Mouse (Mus musculus) neutrophil, adult 5-6 weeks (primary cell): ENCODE data around the gene Casp1. TPM values are rescaled to one million over a fixed set of nuclear protein-coding genes. Genes with fewer than 3 reads are reported as not detected.

Experiments used
- ATAC-seq: fragments of 151-379, 151-347 bp; 2 replicates; pipeline ENCODE4 v1.8.0; 2017; ENCODE audit warnings: mild to moderate bottlenecking, moderate TSS enrichment; ENCODE audit not compliant: insufficient number of reproducible peaks, poor library complexity, low FRiP score, severe bottlenecking; ENCODE audit errors: extremely low read depth
- total RNA-seq: library from RNA; stranded (forward); fragments of 200-1000 nt; gene quantifications from 2 replicates; pipeline ENCODE4 v1.2.3, GENCODE M21; 2017

Casp1 gene
- total RNA-seq, result 89.2 and 89.7 TPM in 2 replicates

DNA sequence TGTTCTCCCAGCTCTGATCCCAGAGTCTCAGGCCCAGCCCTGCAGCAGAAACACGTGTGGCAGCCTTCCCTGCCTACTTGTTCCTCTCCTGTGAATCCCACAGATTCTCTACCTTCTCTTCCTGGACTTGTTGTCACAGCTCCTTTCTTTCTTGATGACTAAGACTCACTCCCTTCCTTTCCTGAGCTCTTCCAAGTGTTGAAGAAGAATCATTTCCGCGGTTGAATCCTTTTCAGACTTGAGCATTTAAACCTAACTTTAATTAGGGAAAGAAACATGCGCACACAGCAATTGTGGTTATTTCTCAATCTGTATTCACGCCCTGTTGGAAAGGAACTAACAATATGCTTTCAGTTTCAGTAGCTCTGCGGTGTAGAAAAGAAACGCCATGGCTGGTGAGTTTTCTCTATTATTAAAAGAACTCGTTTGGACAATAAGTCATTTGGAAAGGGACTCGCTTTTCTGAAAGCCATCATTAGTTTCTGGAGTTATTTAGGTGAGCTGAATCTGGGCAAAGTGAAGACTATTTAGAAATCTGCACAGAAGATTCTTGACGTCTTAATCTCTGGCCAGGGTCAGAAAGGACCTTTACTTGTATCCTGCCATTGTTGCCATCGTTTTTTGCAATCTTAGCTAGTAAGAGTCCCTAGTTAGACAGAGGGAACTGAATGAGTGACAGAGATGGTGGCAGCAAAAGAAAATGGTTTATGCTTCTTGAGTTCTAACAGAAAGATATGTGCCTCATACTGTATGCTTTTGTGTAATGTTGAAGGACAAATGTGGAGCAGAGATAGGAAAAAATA is at the start of gene Casp1:
TSS of gene Casp1 (plus strand) at position 189 of the 803 bp plus-strand sequence.
- peak; percentile 87 for ATAC-seq

- no peak for ATAC-seq
Observed at GRCm38 (mm10) chr9:5263951-5264475, 34.3 kb upstream of the Casp1 start.

DNA sequence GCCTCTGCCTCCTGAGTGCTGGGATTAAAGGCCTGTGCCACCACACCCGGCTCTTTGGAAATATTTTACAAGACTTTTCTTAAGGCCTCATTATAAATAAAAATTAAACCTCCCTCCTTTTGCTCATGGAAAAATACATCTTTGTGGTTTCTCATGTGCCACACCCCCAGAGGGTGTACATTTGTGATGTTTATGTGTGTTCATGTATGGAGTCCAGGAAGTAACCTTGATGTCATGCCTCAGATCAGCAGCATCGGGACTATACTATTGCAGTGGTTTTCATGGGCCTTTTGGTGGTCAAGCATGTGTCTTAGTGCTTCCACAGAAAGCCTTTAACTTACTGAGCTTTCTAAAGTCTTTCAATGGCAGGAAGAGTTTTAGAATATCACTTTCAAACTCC is 28.0 kb upstream of the Casp1 start:
- ATAC-seq, result no peak

DNA sequence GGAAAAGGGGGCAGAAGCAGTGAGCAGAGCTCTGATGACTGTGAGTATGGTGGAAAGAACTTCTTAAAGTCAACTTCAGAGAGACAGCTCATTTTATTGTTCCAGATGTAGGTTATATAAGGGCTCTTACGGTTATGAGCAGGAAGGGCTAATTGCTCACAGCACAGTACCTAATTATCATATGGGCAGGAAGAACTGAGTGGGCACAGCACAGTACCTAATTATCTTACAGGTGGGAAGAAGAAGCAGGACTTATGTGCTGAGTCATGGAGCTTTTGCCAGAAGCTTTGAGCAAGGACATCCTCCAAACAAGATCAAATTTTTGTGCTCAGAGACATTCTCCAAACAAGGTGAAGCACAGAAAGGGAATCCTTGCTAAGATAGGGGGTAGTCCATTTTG is 27.4 kb upstream of the Casp1 start:
- no peak for ATAC-seq

DNA sequence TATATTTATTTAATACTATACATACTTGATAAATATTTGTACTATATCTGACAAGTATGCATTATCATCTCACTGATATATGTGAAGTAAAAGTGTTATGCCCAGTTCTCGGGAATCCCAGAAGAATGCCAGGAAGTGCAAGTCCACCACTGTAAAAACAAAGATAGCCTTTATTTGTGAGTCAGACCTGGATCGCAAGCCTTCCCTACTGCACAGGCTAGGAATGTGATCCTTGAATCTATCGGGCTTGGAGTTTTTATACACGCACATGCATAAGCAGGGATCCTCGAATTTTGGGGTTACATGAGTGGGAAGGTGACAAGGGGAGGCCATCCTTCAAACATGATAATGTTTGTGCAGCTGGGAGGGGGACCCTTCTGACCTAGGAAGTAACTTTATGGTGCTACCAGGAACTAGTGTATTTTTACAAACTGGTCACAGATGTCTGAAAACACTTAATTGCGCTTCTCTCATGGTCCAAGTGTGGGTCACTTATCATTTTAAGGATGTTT is 26.9 kb upstream of the Casp1 start:
- no peak for ATAC-seq

DNA sequence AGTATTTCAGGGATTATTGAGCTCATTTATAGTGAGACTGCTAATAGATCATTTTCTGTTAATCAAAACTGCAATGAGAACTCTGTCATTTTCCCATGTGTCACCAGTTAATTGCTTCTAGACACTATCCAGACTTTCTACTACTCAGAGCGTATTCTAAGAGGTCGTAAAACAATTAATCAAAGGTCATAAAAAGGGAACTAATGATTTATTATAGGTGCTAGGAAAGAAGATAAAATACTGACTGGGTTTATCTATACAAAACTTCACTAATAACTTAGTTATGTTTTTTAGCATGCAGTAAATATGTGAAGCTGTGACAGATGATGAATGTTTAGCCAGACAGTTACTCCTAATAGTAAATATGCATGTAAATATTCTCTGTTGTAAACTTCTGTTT is 12.2 kb upstream of the Casp1 start:
- no peak for ATAC-seq

DNA sequence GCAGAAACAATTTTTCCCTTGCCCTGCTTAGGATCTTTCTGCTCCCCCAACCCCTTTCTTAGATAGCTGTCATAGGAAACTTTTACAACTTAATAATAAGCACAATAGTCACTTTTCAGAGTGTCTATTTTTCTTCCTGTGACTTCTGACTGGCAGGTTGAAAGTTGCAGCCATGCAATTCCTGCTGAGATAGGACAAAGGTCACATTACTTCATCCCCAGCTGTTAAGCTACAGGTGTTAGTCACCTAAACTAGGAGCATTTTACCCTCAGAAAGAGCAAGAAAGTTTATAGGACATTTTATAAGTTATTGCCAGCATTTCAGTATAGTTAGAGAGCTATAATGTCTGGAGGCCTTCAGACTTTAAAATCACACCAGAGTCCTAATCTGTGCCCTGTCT is 11.7 kb upstream of the Casp1 start:
- ATAC-seq, result no peak

DNA sequence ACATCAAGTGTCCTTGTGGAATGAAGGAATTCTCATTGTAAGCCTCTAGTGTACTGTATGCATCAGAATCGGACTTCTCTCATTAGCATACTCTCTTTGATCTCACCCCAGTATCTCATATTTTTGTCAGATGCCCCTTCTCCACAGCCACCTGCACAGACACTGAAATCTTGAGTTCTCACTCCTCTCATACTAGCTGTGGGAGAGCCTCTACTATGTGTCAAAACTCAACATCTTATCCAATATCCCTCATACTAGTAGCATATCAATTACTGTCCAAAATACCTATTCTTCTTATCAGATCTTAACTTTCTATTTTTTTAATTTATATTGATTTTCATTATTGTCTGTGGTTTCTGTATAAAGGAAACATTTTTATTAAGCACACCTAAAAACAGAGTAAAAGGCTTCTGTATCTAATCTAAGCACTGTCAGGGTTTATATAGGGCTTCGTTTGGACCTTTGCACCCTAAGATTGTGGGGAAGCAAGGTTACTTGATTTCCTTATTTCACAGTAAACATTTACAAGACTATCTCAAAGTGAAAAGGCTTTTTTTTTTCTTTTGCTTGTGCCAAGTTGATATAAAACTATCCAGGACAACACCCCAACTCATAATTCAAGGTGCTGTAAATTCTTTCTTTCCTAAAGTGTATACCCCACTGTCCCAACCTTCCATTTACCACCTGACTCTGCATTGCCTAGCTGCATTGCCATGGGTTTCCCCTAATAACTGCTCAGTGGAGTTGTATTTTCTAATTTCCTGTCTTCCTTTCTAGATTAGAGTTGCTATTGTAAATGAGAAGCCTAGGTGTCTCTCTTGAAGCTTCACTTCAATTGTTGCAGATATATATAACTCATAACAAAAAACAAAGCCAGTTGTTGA is 1.7 kb upstream of the Casp1 start:
- no peak for ATAC-seq

DNA sequence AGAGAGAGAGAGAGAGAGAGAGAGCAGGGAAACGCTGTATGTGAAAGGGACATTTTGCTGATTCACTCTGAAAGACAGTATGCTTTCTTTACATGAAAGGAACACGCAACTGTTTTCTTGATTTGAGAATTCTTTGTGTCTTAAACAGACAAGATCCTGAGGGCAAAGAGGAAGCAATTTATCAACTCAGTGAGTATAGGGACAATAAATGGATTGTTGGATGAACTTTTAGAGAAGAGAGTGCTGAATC is 740 bp downstream of the Casp1 start:
- ATAC-seq, result peak; percentile 5; the same call in 1 of the 2 replicates

- ATAC-seq, result peak; percentile 84
Observed at GRCm38 (mm10) chr9:5308561-5308960, 10.2 kb downstream of the Casp1 start, which contains the start of gene Casp4. TSS of gene Casp4 (plus strand) at chr9:5308828.

DNA sequence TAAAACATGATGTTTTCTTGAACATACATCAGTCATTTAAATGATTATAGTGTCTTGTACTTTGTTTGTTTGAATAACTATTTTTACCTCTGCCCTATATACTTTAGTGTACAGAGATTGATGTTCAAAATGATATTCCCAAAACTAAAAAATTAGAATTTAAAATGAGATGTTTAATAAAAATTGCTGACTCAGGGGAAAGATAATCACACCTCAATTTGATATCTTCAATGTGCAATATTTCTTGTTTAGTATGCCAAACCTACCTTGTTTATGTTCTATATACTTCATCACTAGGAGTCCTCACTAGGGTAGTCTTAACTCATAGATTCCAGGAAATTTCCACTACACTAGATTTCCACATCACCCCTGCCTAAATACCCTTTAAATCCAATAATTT is 11.8 kb downstream of the Casp1 start:
- no peak for ATAC-seq

- ATAC-seq, result peak; percentile 53
Observed at GRCm38 (mm10) chr9:5311435-5311834, 13.1 kb downstream of the Casp1 start.

DNA sequence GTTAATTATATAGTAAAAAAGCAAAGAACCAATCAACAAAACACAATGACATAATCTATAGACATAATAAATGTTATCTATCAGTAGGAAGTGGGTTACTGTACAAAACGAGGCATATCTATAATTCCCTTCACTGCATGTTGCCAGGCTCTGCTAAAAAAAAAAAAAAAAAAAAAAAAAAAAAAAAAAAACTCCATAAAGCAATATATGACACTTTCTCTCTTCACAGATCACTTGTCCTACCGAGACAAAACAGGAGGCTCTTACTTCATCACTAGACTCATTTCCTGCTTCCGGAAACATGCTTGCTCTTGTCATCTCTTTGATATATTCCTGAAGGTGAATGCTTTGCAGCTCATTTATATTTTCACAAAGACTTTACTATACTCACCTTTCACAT is 29.9 kb downstream of the Casp1 start:
- no peak for ATAC-seq

GRCm38 (mm10) chr9:5332441-5332840 is 34.1 kb downstream of the Casp1 start:
- no peak for ATAC-seq

DNA sequence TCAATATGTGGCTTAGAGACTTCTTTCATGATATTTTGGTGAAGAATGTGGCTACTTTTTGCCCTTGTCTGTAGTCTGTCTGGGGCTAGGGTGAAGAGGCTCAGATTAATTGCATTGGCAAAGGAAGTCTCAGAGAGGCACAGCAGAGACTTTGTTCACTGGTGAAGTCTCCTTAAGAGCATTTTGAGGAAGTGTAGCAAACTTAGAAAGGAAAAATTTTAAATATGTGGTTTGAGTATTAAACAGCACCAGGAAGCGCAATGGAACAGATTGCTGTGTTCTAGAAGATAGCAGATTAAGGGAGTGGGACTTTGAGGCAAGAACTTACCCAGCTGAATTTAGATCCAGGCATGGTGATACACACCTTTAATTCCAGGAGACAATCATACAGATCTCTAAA is 35.1 kb downstream of the Casp1 start:
- ATAC-seq, result no peak

- ATAC-seq, result 0 out of 2 replicates have a peak, but pooled peaks have one; percentile 19
Observed at GRCm38 (mm10) chr9:5343092-5343491, 44.8 kb downstream of the Casp1 start.

DNA sequence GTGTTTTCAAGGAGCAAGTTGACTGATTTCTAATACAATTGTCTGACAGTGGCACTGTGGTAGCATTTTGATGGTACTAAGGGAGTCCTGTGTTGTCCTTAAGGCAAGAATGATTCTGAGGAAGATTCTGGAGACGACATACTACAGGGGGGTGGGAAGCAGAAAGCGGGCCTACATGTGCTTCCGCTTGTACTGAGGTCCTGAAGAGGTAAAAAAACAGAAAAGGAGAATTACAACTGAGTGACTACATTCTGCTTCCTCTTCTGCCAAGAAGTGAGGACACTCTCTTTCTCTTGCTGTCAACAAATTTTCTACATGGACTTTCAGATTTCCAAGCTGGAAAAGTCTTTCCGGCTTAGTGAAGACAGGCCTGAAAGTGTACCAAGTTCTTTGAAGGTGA is 45.8 kb downstream of the Casp1 start:
- ATAC-seq, result peak; percentile 63; the same call in 1 of the 2 replicates

DNA sequence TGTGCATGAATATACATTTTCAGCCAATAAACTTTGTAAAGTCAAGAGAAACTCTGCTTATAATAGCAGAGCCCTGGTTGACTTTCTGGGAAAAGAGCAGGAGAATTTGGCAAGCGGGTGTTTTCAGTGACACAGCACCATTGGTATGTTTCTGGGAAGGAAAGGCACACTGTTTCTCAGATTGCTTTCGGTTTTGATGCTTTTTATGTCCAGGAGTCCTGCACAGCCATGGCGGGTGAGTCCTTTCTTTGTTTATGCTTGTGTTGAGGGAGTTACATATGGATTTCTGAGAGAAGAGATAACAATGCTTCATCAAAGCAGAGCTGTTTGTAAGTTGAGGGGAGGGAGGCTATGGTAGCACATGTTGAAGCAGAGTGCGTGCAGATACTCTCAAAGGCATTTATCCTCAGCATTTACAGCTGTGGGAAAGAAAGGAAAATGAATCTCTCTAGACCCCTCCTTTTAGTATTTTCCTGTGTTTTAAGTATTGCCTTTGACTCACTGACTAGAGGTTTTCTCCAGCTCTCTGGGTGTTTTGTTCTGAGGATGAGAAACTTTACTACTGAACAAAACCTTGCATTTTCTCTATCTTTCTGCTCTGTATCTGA is 47.1 kb downstream of the Casp1 start, which contains the start of gene Casp12:
TSS of gene Casp12 (plus strand) at position 140 of the 608 bp plus-strand sequence.
- ATAC-seq, result no peak

- no peak for ATAC-seq
Observed at GRCm38 (mm10) chr9:5347381-5347780, 49.1 kb downstream of the Casp1 start.
